Mouse (Mus musculus) midbrain, embryonic 15.5 days (tissue): ENCODE measurements around the gene Tcea2. TPM values are rescaled to one million over a fixed set of nuclear protein-coding genes. Genes with fewer than 3 reads are reported as not detected.
A peak's percentile ranks its signal among the peaks of the same experiment; 100 is the strongest.

ENCODE experiments used
- ATAC-seq: fragments of 200-750 bp; cut with Nextera tagmentation; replicated peaks from 2 replicates; pipeline ENCODE4 v1.8.0; 2017; ENCODE audit warnings: moderate TSS enrichment
- H3K27ac ChIP-seq: fragments of 300-500 bp; sonication (generic); 2 replicates; pipeline ENCODE4 v1.5.1; 2015; ENCODE audit warnings: mild to moderate bottlenecking, inconsistent platforms
- H3K27me3 ChIP-seq: fragments of 300-500 bp; sonication (generic); replicated peaks from 2 replicates; pipeline ENCODE4 v1.6.1; 2015; ENCODE audit warnings: inconsistent platforms
- H3K36me3 ChIP-seq: fragments of 300-500 bp; sonication (generic); replicated peaks from 2 replicates; pipeline ENCODE4 v1.6.1; 2015; ENCODE audit warnings: inconsistent platforms
- H3K4me1 ChIP-seq: fragments of 300-500 bp; sonication (generic); 2 replicates; pipeline ENCODE4 v1.6.1; 2015; ENCODE audit warnings: inconsistent platforms
- H3K4me2 ChIP-seq: fragments of 300-500 bp; sonication (generic); 2 replicates; pipeline ENCODE4 v1.6.1; 2015; ENCODE audit warnings: inconsistent platforms, mild to moderate bottlenecking, moderate library complexity
- H3K4me3 ChIP-seq: fragments of 300-500 bp; sonication (generic); 2 replicates; pipeline ENCODE4 v1.5.1; 2015; ENCODE audit warnings: mild to moderate bottlenecking, inconsistent platforms
- H3K9ac ChIP-seq: fragments of 300-500 bp; sonication (generic); 2 replicates; pipeline ENCODE4 v1.6.1; 2015; ENCODE audit warnings: mild to moderate bottlenecking, inconsistent platforms
- H3K9me3 ChIP-seq: fragments of 300-500 bp; sonication (generic); 2 replicates; pipeline ENCODE4 v1.6.1; 2016; ENCODE audit warnings: inconsistent platforms
- WGBS: fragments of 180-500 bp; shearing (Covaris S2); methylation state at CpG from one replicate; pipeline ENCODE4 v1.1.7; 2015; ENCODE audit warnings: mixed read lengths; 5-methylcytosine and 5-hydroxymethylcytosine counted together
- polyA plus RNA-seq: library from polyadenylated mRNA; unstranded; fragments of >200 nt; fragmentation: Nextera tagmentation; extraction: Ambion mirVana; gene quantifications from 2 replicates; pipeline ENCODE4 v1.2.1, GENCODE M21; 2015

Gene Tcea2
- polyA plus RNA-seq, 1 experiment from 2014 or later, result 52.2 TPM

DNA sequence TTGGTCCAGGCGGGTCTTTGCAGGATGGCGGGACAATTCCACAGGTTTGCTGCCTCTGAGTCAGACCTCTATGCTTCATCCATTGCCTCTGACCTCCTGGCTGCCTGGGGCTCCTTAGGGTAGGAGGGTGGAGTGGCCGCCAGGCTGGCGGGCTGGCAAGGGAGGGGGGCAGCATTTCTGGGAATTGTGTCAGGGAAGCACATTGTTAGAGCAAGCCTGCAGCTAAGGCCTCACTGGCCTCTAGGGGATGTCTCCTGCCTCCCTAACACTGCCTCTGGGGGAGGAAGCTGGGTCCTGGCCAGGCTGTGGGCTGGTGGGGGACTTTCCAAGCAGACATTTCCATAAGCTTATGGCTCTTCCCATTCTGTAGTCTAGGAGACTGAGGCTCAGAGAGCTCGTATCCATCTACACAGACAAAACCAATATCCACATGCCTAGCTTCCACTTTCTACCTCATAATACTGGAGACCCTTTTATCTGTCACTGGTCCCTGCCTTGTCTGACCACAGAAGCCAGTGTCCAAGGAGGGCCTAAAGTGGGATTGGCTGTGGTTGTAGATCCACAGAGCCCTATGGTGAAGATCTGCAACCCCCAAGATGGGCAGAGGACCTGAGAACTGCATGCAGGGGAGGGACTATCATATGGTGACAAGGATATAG is 2.9 kb upstream of the Tcea2 start:
- Histone ChIP-seq H3K4me2 (no peak overlapping the region), H3K36me3 (no peaks in the 10 kb centered on the region), H3K9me3 (no peaks in the 10 kb centered on the region), H3K4me3 (no peak overlapping the region), H3K27me3 (peaks cover 20% of the 10 kb centered on the region), H3K4me1 (peaks cover 22% of the 10 kb centered on the region), H3K9ac (no peak overlapping the region), H3K27ac (0 out of 2 replicates have a peak overlapping the region, but pooled peaks have one; percentile 39)
- ATAC-seq, result no peak
- WGBS, result 55% methylated on average over 5 of the region's 5 CpGs

- H3K4me3 ChIP-seq, result no peak overlapping the region
- no peak overlapping the region for H3K9ac ChIP-seq
- peaks cover 15% of the 10 kb centered on the region for H3K27me3 ChIP-seq
- H3K27ac ChIP-seq, result no peak overlapping the region
- no peaks in the 10 kb centered on the region for H3K36me3 ChIP-seq
- H3K4me1 ChIP-seq, result peaks cover 22% of the 10 kb centered on the region
- no peaks in the 10 kb centered on the region for H3K9me3 ChIP-seq
- no peak overlapping the region for H3K4me2 ChIP-seq
- no peak for ATAC-seq
- WGBS, result 60% methylated on average over 3 of the region's 3 CpGs
Measured at GRCm38 (mm10) chr2:181677755-181678098, 2.4 kb upstream of the Tcea2 start.

DNA sequence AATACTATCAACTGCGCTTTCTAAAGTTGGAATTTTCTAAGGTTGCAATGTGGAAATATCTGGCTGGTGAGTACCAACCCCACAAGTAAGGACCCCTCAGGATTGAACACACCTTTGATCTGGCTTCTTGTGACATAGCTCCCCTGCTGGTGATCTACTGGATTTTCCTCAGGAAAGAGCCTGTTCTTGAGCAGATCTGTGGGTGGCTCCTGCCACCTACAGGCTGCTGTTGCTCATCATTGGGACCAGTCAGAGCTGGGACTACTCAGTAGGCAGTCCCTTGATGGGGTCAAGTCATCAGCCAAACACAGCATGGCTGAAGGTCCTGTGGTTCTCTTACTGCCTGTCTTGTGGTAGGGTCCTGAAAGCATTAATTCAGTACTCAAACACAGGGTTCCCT is 1.3 kb upstream of the Tcea2 start:
- 47% methylated on average over 1 of the region's 1 CpGs for WGBS

DNA sequence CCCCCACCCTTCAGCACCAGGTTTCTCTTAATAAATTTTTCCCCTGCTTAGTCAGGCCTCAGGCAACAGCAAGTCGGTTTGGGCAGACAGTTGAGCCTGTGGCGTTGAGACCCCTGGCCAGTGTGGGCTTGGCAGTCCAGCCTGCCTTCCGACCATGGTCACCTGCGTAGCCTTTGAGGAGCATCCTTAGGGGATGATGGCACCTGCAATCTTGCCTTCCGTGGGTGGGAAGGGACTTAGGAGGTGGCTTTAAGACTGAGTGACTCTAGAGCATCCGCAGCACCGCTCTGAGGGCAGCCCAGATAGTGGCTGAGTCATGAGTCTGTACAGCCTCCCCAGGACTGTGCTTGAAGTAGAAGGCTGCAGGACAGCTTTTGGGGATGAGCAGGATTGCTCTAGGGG is 607 bp downstream of the Tcea2 start:
- peaks cover 17% of the 10 kb centered on the region for H3K4me1 ChIP-seq
- no peaks in the 10 kb centered on the region for H3K9me3 ChIP-seq
- ATAC-seq, result peak; percentile 40
- peak overlapping the region; percentile 65 for H3K4me3 ChIP-seq
- peak overlapping the region; percentile 75 for H3K27ac ChIP-seq
- H3K27me3 ChIP-seq, result no peaks in the 10 kb centered on the region
- WGBS, result 14% methylated on average over 7 of the region's 7 CpGs
- H3K36me3 ChIP-seq, result 0 out of 2 replicates have a peak, but pooled peaks cover 7% of the 10 kb centered on the region
- peak overlapping the region; percentile 85 for H3K9ac ChIP-seq
- peak overlapping the region; percentile 79 for H3K4me2 ChIP-seq

More for the DNA sequence above, 1.3 kb upstream of the Tcea2 start:
- Histone ChIP-seq H3K9ac (no peak overlapping the region), H3K4me2 (no peak overlapping the region), H3K27me3 (peaks cover 5% of the 10 kb centered on the region; the same call in 1 of the 2 replicates), H3K27ac (no peak overlapping the region), H3K4me1 (peaks cover 22% of the 10 kb centered on the region), H3K36me3 (no peaks in the 10 kb centered on the region), H3K9me3 (no peaks in the 10 kb centered on the region), H3K4me3 (no peak overlapping the region)
- ATAC-seq, result peak; percentile 59; the same call in 1 of the 2 replicates

- Histone ChIP-seq H3K9ac (no peak overlapping the region), H3K4me1 (peaks cover 17% of the 10 kb centered on the region), H3K4me2 (no peak overlapping the region), H3K27ac (no peak overlapping the region), H3K27me3 (no peaks in the 10 kb centered on the region), H3K9me3 (no peaks in the 10 kb centered on the region), H3K4me3 (no peak overlapping the region), H3K36me3 (0 out of 2 replicates have a peak, but pooled peaks cover 13% of the 10 kb centered on the region)
- 100% methylated on average over 1 of the region's 1 CpGs for WGBS
- no peak for ATAC-seq
Measured at GRCm38 (mm10) chr2:181681978-181682377, 1.9 kb downstream of the Tcea2 start.

GRCm38 (mm10) chr2:181683381-181683780 is 3.3 kb downstream of the Tcea2 start:
- H3K36me3 ChIP-seq, result peaks cover 16% of the 10 kb centered on the region; the same call in 1 of the 2 replicates
- ATAC-seq, result no peak
- peaks cover 17% of the 10 kb centered on the region for H3K4me1 ChIP-seq
- no peak overlapping the region for H3K4me3 ChIP-seq
- no peaks in the 10 kb centered on the region for H3K27me3 ChIP-seq
- 69% methylated on average over 4 of the region's 4 CpGs for WGBS
- no peak overlapping the region for H3K4me2 ChIP-seq
- H3K27ac ChIP-seq, result no peak overlapping the region
- H3K9me3 ChIP-seq, result no peaks in the 10 kb centered on the region
- no peak overlapping the region for H3K9ac ChIP-seq

DNA sequence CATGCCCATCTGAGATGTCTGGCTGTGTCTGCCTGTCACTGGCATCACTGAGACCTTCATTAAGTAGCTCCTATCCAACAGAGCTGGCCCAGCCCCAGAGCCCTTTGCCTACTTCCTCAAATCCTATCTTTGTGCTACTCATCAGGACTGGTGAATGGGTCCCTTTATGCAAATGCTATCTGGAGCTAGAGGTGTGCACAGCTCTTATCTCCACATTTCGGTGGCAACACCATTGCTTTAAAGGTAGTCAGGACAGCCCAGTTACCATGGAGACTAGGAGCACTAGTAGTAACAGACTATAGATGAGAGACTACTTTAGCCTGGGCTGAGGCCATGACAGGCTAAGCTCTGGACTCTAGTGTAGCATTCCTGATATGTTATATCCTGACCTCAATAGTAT is 4.6 kb downstream of the Tcea2 start:
- Histone ChIP-seq H3K9me3 (no peaks in the 10 kb centered on the region), H3K27me3 (no peaks in the 10 kb centered on the region), H3K4me3 (no peak overlapping the region), H3K36me3 (peaks cover 20% of the 10 kb centered on the region; the same call in 1 of the 2 replicates), H3K9ac (no peak overlapping the region), H3K4me1 (peaks cover 12% of the 10 kb centered on the region), H3K4me2 (no peak overlapping the region), H3K27ac (no peak overlapping the region)
- no peak for ATAC-seq
- 76% methylated on average over 1 of the region's 1 CpGs for WGBS

- ATAC-seq, result no peak
- Histone ChIP-seq H3K4me2 (no peak overlapping the region), H3K27ac (no peak overlapping the region), H3K27me3 (no peaks in the 10 kb centered on the region), H3K36me3 (peaks cover 20% of the 10 kb centered on the region; the same call in 1 of the 2 replicates), H3K4me3 (no peak overlapping the region), H3K4me1 (peaks cover 10% of the 10 kb centered on the region), H3K9ac (no peak overlapping the region), H3K9me3 (no peaks in the 10 kb centered on the region)
- WGBS, result 95% methylated on average over 4 of the region's 4 CpGs
Measured at GRCm38 (mm10) chr2:181685686-181686085, 5.6 kb downstream of the Tcea2 start.

- no peak overlapping the region for H3K9ac ChIP-seq
- ATAC-seq, result no peak
- no peaks in the 10 kb centered on the region for H3K9me3 ChIP-seq
- H3K27me3 ChIP-seq, result no peaks in the 10 kb centered on the region
- H3K27ac ChIP-seq, result no peak overlapping the region
- no peak overlapping the region for H3K4me2 ChIP-seq
- H3K4me3 ChIP-seq, result no peak overlapping the region
- peaks cover 6% of the 10 kb centered on the region for H3K4me1 ChIP-seq
- 92% methylated on average over 8 of the region's 8 CpGs for WGBS
- peaks cover 20% of the 10 kb centered on the region; the same call in 1 of the 2 replicates for H3K36me3 ChIP-seq
Measured at GRCm38 (mm10) chr2:181687586-181687985, 7.5 kb downstream of the Tcea2 start.

- 92% methylated on average over 10 of the region's 10 CpGs for WGBS
- H3K4me2 ChIP-seq, result no peak overlapping the region
- ATAC-seq, result no peak
- peaks cover 19% of the 10 kb centered on the region for H3K4me1 ChIP-seq
- H3K27me3 ChIP-seq, result no peaks in the 10 kb centered on the region
- H3K9ac ChIP-seq, result no peak overlapping the region
- H3K4me3 ChIP-seq, result no peak overlapping the region
- H3K27ac ChIP-seq, result no peak overlapping the region
- H3K9me3 ChIP-seq, result no peaks in the 10 kb centered on the region
- H3K36me3 ChIP-seq, result peaks cover 20% of the 10 kb centered on the region; the same call in 1 of the 2 replicates
Measured at GRCm38 (mm10) chr2:181689466-181690160, 9.5 kb downstream of the Tcea2 start.

DNA sequence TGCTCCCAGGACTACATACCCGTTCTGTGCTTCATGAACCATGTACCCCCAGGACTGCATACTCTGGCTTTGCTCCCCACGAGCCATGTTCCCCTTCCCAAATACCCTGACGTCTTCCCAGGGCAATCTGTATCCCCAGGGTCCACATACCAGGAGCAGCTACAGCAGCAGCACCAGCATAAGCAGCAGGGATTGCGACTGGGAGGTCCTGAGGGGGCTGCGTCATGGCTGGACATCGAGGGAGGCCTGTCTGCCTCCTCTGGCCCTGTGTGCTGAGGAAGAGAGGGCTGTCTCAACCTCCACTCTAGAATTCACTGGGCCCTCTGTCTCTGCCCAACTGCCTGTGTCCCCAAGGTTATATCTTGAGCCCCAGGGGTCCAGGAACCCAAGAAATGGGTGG is 11.0 kb downstream of the Tcea2 start:
- Histone ChIP-seq H3K27ac (no peak overlapping the region), H3K27me3 (no peaks in the 10 kb centered on the region), H3K4me3 (no peak overlapping the region), H3K9me3 (no peaks in the 10 kb centered on the region), H3K9ac (no peak overlapping the region), H3K4me2 (no peak overlapping the region), H3K4me1 (peaks cover 19% of the 10 kb centered on the region), H3K36me3 (peaks cover 11% of the 10 kb centered on the region; the same call in 1 of the 2 replicates)
- 85% methylated on average over 6 of the region's 6 CpGs for WGBS
- no peak for ATAC-seq

DNA sequence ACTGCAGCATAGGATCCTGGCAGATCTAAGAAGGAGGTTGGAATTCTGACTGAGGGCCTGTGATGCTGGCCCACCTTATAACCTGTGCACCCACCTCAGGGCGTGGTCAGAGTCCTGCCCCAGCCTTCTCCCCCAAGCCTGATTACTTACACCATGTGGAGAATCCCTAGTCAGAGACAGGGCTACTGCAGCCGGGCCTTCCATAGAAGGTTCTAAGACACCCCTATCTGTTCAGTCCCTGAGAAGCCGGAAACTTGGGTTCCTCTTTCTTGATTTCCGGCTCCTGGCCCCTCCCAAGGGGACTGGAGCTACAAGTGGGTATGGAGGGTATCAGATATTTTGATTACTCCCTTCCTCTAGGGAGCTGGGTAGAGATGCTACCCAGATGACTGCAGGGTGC is 11.5 kb downstream of the Tcea2 start:
- 87% methylated on average over 4 of the region's 4 CpGs for WGBS
- Histone ChIP-seq H3K36me3 (peaks cover 7% of the 10 kb centered on the region; the same call in 1 of the 2 replicates), H3K9ac (no peak overlapping the region)

More for the DNA sequence above, 11.5 kb downstream of the Tcea2 start:
- no peak for ATAC-seq
- Histone ChIP-seq H3K4me2 (no peak overlapping the region), H3K27ac (no peak overlapping the region), H3K4me1 (peaks cover 19% of the 10 kb centered on the region), H3K4me3 (no peak overlapping the region), H3K9me3 (no peaks in the 10 kb centered on the region), H3K27me3 (no peaks in the 10 kb centered on the region)
